Mouse (Mus musculus): ENCODE results near the gene Ikzf2.

The Ikzf2 gene

DNA sequence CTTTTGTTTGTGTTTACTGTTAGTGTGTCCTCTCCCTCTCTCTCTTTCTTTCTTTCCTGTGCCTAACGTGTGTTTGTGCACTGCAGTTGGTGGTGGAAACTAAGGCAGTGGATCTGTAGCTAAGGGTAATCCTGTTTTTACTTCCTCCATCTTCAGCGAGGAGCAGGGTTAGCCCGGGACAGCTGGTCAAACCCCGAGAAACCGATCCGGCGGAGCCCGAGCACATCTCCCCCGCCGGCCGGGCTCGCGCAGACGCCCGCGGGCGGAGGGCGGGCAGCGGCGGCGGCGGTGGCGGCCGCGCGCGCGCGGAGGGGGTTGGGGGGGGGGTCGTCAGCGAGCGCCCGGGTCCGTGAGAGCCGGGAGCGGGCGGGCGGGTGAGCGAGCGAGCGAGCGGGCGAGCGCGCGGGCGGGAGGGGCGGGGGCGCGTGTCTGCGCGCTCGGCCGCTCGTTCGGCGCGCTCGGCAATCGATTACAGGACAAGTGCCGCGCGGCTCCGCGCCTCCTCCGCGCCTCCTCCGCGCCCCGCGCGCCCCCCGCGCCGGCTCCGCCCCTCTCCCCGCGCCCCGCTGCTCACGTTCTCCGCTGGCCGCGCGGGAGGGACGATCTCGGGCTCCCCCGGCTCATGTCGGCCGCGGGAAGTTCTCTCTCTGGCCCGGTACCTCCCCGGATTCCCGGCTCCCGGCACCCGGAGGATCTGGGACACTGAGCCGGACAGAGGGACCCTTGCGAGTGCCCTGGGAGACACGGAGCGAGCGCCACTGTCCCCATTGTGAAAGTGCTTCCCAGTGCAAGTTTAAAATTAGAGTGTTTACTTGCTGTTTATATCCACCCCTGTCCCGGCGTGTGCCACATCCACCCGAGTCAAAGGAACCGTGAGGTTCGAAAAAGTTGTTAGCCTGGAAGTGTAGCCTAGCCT is at the start of gene Ikzf2:
Ikzf2 (minus strand) TSS at position 170 of the 916 bp plus-strand sequence.
- peak; percentile 91 for DNase-seq (ENCODE audit: low read depth, low spot score)

DNA sequence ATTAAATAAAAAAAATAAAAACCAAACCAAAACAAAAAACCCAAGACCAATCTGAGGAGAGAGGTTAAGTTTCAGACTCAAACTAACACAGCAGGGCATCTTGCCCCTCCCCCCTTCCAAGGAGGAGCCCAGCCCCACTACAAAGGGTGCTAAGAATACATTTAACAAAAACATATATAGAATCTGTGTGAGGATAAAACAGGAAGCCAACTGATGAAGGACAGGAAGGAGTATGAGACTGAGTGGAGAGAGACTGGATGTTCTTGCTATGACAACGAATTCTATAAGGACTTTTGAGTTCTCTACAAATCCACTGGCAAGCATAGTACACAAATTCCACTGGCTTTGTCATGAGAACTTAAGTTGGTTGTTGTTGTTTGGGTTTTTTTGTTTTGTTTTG is 42.7 kb upstream of the Ikzf2 start:
- no peak for DNase-seq (ENCODE audit: low read depth, low spot score)

DNA sequence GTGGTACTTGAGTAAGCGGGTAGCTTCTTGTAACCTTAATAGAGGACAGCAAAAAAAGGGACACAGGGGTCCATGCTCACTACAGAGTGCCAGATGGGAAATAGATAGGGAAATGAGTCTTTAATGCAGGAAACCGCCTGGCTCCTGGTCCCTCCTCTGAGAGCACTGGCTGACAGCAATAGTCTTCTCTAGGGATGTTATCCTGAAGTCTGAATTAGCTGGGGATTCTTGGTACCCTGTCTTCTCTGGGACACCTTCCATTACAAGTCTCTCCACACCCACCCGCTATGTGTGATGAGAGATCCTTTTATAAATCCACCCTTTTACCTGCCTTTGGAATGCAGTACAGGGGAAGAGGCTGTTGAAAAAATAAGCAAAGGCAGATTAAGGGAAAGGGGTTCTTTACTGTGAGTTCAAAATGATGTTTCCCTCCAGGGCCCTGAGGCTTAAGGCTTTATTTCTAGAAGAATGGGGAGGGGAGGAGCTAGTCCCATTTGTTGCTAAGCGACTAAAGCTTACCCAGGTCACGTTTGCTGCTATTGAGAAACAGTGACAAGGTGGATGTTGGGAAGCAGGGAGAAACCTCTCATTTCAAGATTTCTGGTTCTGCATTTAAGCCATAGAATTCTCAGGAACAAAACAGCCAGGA is 42.1 kb upstream of the Ikzf2 start:
- DNase-seq (ENCODE audit: low read depth, low spot score), result no peak

DNA sequence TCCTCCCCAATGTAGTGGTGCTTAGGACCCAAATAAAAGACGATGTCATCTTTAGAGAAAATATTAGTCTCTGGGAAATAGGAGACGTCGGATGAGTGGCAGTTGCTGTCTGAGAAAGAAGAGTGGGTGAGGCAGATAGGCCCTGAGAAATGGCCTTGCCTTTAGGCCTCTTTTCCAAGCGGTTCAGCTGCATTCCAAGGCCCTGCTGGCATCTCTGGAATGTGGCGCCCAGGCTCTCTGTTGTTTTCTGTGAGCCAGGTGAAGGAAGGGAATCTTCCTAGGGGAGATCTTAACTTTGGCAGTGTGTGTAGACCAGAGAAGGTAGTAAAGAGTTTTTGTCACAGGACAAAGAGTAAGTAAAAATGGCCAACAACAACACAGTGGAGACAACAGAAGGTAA is 40.9 kb upstream of the Ikzf2 start:
- DNase-seq (ENCODE audit: low read depth, low spot score), result no peak

DNA sequence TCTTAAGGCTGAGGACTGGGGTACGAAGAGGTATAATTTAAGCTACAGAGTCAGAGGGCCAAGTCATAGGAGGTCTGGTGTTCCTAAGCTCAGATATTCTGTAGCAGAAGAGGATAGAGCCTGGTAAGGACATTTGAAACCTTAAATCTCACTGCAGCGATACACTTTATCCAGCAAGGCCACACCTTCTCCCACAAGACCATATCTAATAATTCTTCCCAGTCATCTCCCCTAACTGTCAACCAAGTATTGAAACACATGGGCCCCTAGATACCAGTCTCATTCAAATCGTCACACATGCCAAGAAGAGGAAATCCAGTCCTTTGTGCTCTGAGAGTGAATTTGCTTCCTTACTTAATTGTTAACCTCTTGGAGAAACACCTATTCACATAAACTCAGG is 30.1 kb upstream of the Ikzf2 start:
- DNase-seq (ENCODE audit: low read depth, low spot score), result no peak

DNA sequence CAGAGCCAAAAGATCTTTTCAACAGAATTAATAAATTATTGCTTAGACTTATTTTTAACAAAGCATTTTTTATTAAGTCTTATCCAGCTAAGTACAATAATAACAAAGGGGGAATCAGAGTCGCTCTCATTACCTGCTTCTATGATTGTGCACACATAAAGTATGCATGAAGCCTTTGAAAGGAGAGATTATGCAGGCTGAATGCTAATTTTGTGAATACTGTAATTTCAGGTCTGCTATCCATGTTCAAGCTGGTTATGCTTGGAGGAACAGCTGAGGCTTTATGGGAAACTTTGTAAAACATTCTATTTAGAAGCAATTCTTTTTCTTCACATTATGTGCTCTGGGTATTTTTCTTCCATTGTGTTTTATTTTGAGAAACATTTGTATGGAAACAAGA is 21.5 kb upstream of the Ikzf2 start:
- no peak for DNase-seq (ENCODE audit: low read depth, low spot score)

DNA sequence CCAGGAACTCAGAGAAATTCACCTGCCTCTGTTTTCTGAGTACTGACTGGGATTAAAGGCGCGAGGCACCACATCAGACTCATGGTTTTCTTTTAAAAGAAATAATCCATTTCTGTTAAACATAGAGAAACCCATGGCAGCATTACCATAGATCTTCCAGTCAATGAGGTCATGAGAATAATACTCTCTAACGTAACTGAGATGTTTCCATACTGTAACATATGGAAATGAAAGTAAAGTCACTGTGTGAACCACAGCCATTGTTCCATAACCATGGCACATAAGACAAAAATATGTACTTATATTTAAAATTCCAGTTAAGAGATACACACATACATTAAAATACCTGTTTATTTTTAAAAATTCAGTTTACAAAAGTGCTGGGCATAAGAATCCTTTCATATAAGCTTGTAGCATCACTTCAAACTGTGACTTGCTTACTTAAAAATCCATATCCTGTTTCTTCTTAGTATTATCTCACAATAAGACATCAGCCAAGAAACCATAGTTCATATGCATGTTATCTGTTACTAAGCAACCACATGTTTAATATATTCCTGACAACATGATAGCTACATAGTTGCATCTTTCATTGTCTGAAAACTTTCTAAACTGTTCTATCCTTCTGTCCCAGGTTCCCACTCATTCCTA is 16.6 kb upstream of the Ikzf2 start:
- peak; percentile 46 for DNase-seq (ENCODE audit: low read depth, low spot score)

DNA sequence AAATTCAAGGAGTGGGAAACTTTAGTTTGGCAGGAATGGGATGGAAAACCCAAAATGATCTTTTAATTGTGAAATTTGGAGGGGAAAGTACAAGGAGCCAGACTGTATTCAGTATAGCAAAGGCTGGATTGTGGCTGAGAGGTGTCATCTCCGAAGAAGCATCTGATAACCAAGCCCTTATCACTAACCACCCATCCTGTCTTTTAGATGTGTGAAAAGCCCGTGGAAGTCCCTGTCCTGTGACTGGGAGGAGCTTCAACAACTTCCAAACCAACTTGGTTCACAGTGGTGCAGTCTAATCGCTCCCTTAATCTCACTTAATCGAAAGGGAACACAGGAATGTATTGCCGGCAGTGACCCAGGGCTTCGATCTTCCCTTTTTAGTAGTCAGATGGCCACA is 4.9 kb upstream of the Ikzf2 start:
- DNase-seq (ENCODE audit: low read depth, low spot score), result peak; percentile 75

DNA sequence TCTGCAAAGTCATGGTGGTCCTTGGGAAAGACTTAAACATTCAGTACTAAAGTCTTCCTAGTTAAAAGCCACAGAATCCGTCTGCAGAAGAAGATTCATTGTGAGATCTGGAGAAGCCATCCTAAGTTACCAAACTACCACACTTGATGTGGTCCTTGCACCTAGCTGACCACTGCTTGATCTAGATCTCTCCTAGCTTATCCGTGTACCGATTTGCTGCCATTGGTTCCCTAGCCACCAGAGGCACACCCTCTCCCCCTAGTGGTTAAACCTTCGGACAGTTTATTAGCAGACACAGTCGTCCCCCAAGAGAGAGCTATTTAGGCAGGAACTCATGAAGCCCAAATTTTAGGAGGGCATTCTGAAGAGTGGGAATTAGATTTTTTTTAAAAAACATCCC is 1.9 kb upstream of the Ikzf2 start:
- peak; percentile 87 for DNase-seq (ENCODE audit: low read depth, low spot score)

DNA sequence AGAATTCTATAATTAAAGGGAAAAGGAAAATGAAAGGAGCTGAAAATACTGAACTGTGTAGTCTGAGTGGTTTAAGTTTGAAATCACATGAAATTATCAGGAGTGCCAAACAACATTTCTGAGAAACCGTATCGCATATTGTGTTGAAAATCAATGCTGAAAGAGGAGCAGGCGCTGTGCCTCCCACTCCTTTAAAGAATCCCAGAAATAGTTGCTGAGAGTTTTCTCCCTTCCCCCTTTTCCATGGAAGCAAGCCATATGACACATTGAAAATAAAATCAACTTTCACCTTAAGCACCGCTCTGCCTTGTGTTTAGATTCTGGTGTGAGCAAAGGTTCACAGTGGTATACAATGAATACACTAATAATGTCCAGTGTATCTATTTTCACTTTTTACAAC is 1.1 kb upstream of the Ikzf2 start:
- peak; percentile 31 for DNase-seq (ENCODE audit: low read depth, low spot score)

DNA sequence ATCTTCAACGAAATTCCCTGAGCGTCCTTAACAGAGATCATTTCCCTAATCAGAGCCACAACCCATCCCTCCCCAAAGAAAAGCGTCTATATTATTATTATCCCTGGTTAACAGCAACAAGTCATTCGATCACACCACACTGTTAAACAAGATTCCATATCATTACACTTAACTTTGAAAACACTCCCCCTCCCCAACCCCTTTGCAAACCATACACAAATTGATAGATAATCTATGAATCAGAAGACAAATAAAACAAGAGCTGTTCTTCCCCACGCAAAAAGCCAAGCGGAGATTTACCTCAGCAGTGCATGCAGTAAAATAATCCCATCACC is 337 bp downstream of the Ikzf2 start:
- no peak for DNase-seq (ENCODE audit: low read depth, low spot score)

DNA sequence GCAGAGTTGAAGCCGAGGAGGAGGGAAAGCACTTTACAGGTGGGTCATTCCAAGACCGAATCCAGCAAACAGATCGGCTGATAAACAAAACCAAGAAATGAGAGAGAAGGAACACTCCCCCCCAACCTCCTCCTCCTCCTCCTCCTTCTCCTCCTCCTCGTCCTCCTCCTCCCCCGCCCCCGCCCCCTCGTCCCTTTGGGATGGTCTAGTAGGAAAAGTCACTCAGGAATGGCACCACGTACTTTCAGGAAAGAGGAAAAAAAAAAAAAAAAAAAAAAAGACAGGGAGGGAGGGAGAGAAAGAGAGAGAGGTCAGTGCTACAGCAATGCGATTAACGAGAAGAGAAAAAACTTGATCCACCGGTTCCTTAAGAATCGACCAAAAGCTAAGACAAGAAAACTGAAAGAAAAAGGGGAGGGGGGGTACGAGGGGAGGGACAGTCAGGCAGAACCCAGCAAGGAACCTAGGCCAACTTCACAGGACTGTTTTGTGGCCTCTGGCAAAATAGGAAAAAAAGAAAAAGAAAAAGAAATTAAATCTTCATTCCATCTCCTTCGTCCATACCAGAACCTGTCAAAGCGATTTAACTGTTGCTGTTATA is 1.1 kb downstream of the Ikzf2 start:
- peak; percentile 46 for DNase-seq (ENCODE audit: low read depth, low spot score)

DNA sequence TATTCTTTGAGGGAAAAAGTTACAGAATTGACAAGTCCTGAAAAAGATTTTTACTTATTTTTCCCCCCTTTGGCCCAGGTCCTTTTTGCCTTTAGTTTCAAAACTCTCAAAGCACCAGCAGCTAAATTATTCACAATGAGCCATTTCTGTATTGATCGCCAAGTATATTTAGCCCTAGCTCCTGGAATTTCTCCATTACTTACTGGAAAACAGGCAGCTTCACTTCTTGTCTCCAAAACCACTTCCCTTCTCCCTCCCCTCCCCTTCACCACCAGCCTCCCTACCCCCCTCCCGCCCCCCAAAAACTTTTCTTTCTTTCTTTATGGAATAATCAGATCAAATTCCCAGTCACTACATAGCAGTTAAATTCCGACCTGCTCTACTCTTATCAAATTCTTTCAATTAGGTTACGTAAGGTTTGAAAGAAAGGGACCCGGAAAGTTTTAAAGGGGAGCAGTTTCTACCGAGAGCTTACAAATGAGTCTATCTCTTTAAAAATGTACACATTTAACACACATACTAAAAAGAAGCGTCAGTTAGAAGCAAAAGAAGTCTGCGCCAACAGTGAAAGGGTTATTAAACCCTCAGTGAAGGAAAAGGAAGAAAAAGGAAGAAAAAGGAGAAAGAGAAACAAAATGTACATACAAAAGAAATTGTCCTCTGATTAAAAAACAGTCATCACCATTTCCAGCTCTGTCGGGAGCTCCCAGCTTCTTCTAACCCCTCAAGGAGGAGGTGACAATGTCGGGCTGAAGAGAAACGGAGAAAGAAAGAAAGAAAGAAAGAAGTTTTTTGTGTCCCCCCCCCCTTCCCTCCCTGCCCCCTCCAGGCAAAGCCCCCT is 1.8 kb downstream of the Ikzf2 start:
- peak; percentile 47 for DNase-seq (ENCODE audit: low read depth, low spot score)

DNA sequence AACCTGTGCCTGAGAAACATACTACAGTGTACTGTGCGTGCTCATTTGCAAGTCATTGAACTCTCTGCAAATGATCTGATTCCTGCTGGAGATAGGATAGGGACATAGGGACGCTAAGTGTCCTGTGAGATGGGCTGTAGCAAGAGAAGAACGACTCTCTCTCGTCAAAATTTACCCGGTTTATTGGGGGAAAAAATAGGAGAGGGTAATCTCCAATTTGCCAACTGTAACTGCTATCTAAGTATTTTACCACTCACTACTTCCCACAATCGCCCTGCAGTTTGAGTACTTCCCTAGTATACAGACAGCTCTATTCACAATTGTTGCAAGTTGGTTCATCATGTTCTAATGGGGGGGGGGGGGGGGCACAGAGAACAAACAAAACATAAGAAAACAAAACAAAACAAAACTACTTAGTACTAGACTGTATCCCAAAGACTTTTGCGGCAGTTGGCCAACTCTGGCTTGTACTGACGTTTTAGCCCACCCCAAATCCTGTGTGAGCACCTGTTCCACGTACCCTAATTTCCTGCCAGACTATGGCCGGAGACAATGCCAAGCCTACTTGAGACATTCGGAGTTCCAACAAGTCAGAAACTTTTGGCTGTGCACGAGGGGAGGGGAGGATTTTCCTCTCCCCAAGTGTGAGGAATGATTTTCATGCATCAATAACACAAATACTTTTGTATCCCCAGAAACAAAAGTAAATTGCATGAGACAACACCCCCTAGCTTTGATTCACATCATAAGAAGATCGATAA is 2.6 kb downstream of the Ikzf2 start:
- peak; percentile 58 for DNase-seq (ENCODE audit: low read depth, low spot score)

DNA sequence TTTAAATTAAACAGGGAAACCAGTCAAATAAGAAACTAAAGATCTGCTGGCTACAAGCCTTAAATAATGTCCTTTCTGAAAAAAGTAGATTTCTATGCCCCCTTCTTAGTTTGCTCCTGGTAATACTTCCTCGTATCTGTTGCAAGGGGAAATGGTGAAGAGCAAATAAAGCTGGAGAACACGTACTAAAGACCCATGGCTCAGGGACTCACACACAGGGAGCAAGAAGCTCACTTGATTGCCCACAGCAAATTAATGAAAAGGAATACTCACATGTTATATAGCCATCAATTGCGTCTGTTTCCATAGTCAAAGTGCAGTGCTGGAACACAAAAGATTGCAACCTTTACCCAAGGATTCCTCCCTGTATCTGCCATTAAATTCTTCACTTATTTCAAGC is 3.2 kb downstream of the Ikzf2 start:
- DNase-seq (ENCODE audit: low read depth, low spot score), result peak; percentile 41

DNA sequence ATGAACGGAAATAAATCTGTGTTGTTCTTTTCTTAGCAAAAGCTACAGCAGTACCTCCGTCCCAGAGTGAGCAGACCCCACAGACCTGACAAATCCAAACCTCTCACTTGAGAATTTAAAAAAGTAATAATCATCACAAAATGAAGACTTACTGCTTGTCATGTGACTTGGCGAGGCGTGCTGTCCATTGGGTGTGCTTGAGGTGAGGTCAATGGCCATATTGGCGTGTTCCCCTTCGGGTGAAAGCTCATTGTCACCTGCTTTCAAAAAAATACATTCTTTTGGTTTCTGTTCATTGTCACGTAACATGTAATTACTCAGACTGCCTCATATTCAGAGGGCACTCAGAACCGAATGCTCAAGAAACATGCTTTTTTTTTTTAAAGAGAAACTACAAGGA is 4.0 kb downstream of the Ikzf2 start:
- DNase-seq (ENCODE audit: low read depth, low spot score), result peak; percentile 84

DNA sequence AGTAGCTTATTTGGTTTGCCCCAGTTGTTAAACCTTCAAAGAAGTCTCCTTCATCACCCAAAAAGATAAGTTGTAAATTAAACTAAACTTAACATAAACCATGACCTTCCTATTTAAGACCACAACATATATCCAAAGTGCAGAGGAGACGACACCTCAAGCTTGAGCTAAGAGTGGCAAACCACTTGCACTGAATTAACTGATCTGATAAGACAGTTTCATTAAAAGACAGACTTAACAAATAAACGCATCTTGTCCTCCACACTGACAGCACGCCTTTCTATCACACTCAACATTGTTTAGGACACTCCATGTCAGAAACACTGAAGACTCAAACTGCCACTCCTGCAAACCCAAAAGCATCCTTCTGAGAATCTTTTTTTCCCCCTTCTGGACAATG is 4.8 kb downstream of the Ikzf2 start:
- peak; percentile 52 for DNase-seq (ENCODE audit: low read depth, low spot score)

DNA sequence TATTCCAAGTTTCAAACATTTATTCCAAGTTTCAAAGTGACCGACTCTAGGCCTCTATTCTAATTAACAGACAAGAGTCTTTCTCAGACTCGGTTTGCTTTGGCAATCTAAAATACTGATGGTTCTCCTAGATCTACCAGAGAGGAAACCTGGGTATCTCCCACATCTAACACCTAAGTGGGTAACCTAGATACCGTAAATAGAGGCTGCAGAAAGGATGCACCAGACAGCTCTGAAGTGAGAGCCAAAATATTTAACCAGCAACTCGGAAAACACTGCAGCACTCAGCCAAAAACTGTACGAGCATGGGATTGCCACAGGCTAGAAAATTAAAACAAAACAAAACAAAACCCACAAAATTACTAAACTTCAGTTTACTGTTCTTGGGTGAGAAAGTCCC is 6.0 kb downstream of the Ikzf2 start:
- peak; percentile 78 for DNase-seq (ENCODE audit: low read depth, low spot score)

DNA sequence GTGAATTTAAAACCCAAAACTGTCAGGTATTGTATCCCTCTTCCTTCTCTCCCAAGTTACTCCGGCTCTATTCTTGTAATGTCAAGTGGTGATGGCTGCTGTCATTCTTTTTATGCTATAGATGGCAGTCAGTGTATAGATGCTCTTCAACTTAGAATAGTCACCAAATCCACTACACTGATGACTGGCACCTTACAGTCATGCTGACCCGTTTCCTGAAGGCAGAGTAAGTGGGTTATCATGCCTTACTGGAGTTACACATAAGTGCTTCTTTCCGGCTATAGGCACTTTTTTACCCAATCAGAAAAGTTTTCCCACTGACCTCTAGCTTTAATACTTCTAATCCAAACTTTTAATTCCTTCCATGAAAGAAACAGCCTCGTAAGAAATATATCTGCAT is 6.5 kb downstream of the Ikzf2 start:
- peak; percentile 71 for DNase-seq (ENCODE audit: low read depth, low spot score)

DNA sequence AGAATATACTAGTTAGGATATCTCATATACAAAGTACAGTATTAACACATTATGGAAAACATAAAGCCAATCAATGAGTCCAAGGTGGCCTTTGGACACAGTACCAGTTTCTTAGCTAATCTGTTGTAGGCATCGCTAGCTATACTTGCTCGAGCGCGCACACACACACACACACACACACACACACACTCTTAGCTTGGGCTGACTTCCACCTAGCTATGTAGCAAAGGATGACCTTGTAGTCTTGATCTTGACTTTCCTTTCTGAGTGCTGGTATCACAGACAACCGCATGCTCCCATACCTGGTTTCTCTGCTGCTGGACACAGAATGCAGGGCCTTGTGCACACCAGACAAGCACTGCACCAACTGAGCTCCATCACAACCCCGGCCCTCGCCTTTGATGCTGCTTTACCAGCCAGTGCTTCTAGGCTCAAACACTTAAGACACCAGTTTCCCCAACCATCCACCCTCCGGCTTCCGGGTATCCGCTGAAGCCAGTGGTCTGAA is 17.1 kb downstream of the Ikzf2 start:
- peak; percentile 77 for DNase-seq (ENCODE audit: low read depth, low spot score)

All from CD4-positive, CD25-positive, alpha-beta regulatory T cell, adult 2 months (primary cell).